Comparison of ENCODE assay signal across 9 mouse cellular contexts in the genomic region with DNA sequence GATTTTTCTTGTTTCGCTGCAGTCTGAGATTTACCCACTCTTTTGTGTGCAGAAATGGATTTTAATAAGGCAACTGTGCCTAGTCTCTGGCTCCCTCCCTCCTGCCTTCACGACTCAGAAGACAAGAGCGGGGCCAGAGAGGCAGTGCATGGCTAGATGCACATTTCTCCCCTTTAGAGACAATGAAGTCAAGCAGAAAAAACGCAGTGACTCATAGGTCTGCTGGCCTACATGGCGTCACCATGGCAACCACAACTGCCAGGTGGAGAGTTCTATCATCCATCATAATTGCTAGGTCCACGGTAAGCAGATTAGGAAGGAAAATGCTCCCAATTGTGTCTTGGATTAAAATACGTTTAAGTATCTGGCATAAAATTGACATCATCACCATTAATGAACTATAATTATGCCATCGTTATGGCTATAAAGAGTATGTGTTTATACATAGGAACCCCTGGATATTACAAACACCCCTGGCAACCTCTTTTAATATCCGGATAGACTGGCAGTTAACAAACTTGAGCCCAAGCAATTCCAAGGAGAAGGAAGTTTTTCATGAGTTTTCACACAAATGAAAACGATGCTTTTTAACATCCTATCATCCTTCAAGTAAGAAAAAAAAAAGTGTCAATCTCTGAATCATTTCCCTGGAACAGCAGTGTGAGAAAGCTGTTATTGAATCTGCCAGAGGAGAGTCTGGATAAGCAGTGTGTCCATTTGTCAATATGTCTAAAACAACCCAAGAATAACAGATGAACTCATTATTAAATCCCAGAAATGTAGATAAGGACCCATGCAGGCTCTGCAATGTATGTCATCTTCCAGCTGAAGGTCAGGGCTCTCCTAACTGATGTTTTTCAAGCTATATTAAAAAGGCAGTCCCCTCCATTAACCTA.
DNase-seq lines count a peak whose midpoint lies in the region; ATAC-seq lines count a peak whose summit lies in the region.
"Had no signal": no experiment of that assay in that cellular context is flagged by ENCODE, and none has a peak within 500 bp of the region (broad histone marks: within the 10 kb centered on the region; RNA-seq: fewer than 3 reads in every experiment).

No protein-coding gene starts in this region.

- H3K4me2 ChIP-seq in stomach, embryonic 14.5 days (replicated peaks; ENCODE audit: low read depth, low read length), result no peak overlapping the region

- no peaks in the 10 kb centered on the region for H3K9me3 ChIP-seq in stomach, embryonic 14.5 days (ENCODE audit: control insufficient read depth, low read depth, low read length)

- no peak overlapping the region for H3K4me3 ChIP-seq in stomach, embryonic 14.5 days (ENCODE audit: low read depth, low read length)
- H3K4me3 ChIP-seq: megakaryocyte, embryonic 14.5 days had no signal

- intact Hi-C loops in left cerebral cortex, postnatal 10 days (cut with DNase I), result no loop called here

- no peak overlapping the region for H3K27ac ChIP-seq in stomach, embryonic 14.5 days (ENCODE audit: low read length)

- H3K27me3 ChIP-seq in stomach, embryonic 14.5 days (ENCODE audit: control insufficient read depth, insufficient read depth, low read length), result no peaks in the 10 kb centered on the region

- 34% methylated on average over 10 of the region's 10 CpGs for WGBS in stomach, embryonic 14.5 days

- no peaks in the 10 kb centered on the region for H3K36me3 ChIP-seq in stomach, embryonic 14.5 days (ENCODE audit: control insufficient read depth, insufficient read depth, low read length)

- no peaks in the 10 kb centered on the region for H3K4me1 ChIP-seq in stomach, embryonic 14.5 days (ENCODE audit: control insufficient read depth, insufficient read depth, low read length)

- ATAC-seq in stomach, embryonic 14.5 days (ENCODE audit: insufficient number of reproducible peaks, insufficient read depth, low FRiP score, low read depth), result peak; percentile 56; the same call in 1 of the 2 replicates
- no peak for ATAC-seq in CD4-positive, CD25-positive, alpha-beta regulatory T cell, adult 4 months

- H3K9ac ChIP-seq in stomach, embryonic 14.5 days (replicated peaks; ENCODE audit: low read depth, low read length), result no peak overlapping the region

- peak; percentile 44 to 45 for DNase-seq in left cerebral cortex, adult 18-20 months (ENCODE audit: low spot score in 2 of 2)
- DNase-seq in left cerebral cortex, postnatal 10 days (ENCODE audit: extremely low spot score in 1 of 2, low spot score in 2 of 2), result no peak
- DNase-seq in adrenal gland, postnatal 14 days, result peak; percentile 66
- DNase-seq in fibroblast of lung, adult 2 months (ENCODE audit: low read depth), result peak; percentile 46
- DNase-seq in layer of hippocampus, postnatal 36 days, result peak; percentile 24 to 25
- DNase-seq in lung, postnatal 4 days, result no peak

Comparison
In these comparisons a context has a peak if more than half of its experiments do, and no peak if none do; other contexts are left out.
1. DNase-seq: peak in left cerebral cortex, adult 18-20 months (2 of 2), adrenal gland, postnatal 14 days (single experiment), fibroblast of lung, adult 2 months (single experiment) and layer of hippocampus, postnatal 36 days (2 of 2); none in left cerebral cortex, postnatal 10 days (0 of 2) and lung, postnatal 4 days (0 of 2).